Mouse (Mus musculus) hindbrain, embryonic 13.5 days (tissue): ENCODE measurements around the gene Olfr855. TPM values are rescaled to one million over a fixed set of nuclear protein-coding genes. Genes with fewer than 3 reads are reported as not detected.

Source experiments
- ATAC-seq: fragments of 200-750 bp; cut with Nextera tagmentation; 2 replicates; pipeline ENCODE4 v1.8.0; 2017; ENCODE audit warnings: moderate TSS enrichment; ENCODE audit not compliant: low FRiP score
- H3K27ac ChIP-seq: fragments of 300-500 bp; sonication (generic); 2 replicates; pipeline ENCODE4 v1.5.1; 2015; ENCODE audit warnings: inconsistent platforms, mild to moderate bottlenecking, moderate library complexity
- H3K27me3 ChIP-seq: fragments of 300-500 bp; sonication (generic); 2 replicates; pipeline ENCODE4 v1.6.1; 2015; ENCODE audit warnings: mild to moderate bottlenecking, inconsistent platforms
- H3K36me3 ChIP-seq: fragments of 300-500 bp; sonication (generic); 2 replicates; pipeline ENCODE4 v1.6.1; 2015; ENCODE audit warnings: mild to moderate bottlenecking, inconsistent platforms
- H3K4me1 ChIP-seq: fragments of 300-500 bp; sonication (generic); replicated peaks from 2 replicates; pipeline ENCODE4 v1.6.1; 2015; ENCODE audit warnings: inconsistent platforms
- H3K4me2 ChIP-seq: fragments of 300-500 bp; sonication (generic); 2 replicates; pipeline ENCODE4 v1.6.1; 2015; ENCODE audit warnings: inconsistent platforms, mild to moderate bottlenecking, moderate library complexity
- H3K4me3 ChIP-seq: fragments of 300-500 bp; sonication (generic); 2 replicates; pipeline ENCODE4 v1.5.1; 2015; ENCODE audit warnings: mild to moderate bottlenecking, inconsistent platforms
- H3K9ac ChIP-seq: fragments of 300-500 bp; sonication (generic); 2 replicates; pipeline ENCODE4 v1.6.1; 2015; ENCODE audit warnings: mild to moderate bottlenecking, inconsistent platforms
- H3K9me3 ChIP-seq: fragments of 300-500 bp; sonication (generic); 2 replicates; pipeline ENCODE4 v1.6.1; 2016; ENCODE audit warnings: inconsistent platforms
- WGBS: fragments of 180-500 bp; shearing (Covaris S2); methylation state at CpG from one replicate; pipeline ENCODE4 v1.1.7; 2015; 5-methylcytosine and 5-hydroxymethylcytosine counted together
- polyA plus RNA-seq: library from polyadenylated mRNA; unstranded; fragments of >200 nt; fragmentation: Nextera tagmentation; extraction: Ambion mirVana; gene quantifications from 2 replicates; pipeline ENCODE4 v1.2.1, GENCODE M21; 2015

Olfr855 gene
- not detected in 2 replicates for polyA plus RNA-seq

GRCm38 (mm10) chr9:19582317-19582716 lies at the start of gene Olfr855:
Gene Olfr855, plus strand, starts transcription at chr9:19582617.
- no peaks in the 10 kb centered on the region for H3K36me3 ChIP-seq
- no peak within 1 kb of the TSS for H3K9ac ChIP-seq
- ATAC-seq: no peak

GRCm38 (mm10) chr9:19540976-19541375 lies 41.4 kb upstream of the Olfr855 start, which contains the start of gene Olfr853:
Gene Olfr853, minus strand, starts transcription at chr9:19541076.
- ATAC-seq: no peak

More at GRCm38 (mm10) chr9:19582317-19582716, at the start of gene Olfr855:
- Histone ChIP-seq H3K9me3 (0 out of 2 replicates have a peak, but pooled peaks cover 2% of the 10 kb centered on the region), H3K27me3 (no peaks in the 10 kb centered on the region), H3K4me3 (no peak within 1 kb of the TSS), H3K4me1 (no peaks in the 10 kb centered on the region), H3K4me2 (no peak within 1 kb of the TSS), H3K27ac (no peak within 1 kb of the TSS)

GRCm38 (mm10) chr9:19567282-19567681 lies 15.1 kb upstream of the Olfr855 start, which contains the start of gene Olfr854:
Gene Olfr854, minus strand, starts transcription at chr9:19567382.
- Histone ChIP-seq H3K9me3 (0 out of 2 replicates have a peak, but pooled peaks cover 3% of the 10 kb centered on the region), H3K27me3 (no peaks in the 10 kb centered on the region), H3K27ac (no peak within 1 kb of the TSS), H3K4me1 (no peaks in the 10 kb centered on the region), H3K36me3 (no peaks in the 10 kb centered on the region), H3K4me2 (no peak within 1 kb of the TSS), H3K9ac (no peak within 1 kb of the TSS), H3K4me3 (no peak within 1 kb of the TSS)
- 67% methylated on average over 1 of the region's 1 CpGs for WGBS
- ATAC-seq: no peak

More at GRCm38 (mm10) chr9:19540976-19541375, 41.4 kb upstream of the Olfr855 start, which contains the start of gene Olfr853:
- Histone ChIP-seq H3K27me3 (no peaks in the 10 kb centered on the region), H3K4me3 (no peak within 1 kb of the TSS), H3K27ac (no peak within 1 kb of the TSS), H3K36me3 (no peaks in the 10 kb centered on the region), H3K4me1 (no peaks in the 10 kb centered on the region), H3K4me2 (no peak within 1 kb of the TSS), H3K9me3 (peaks cover 16% of the 10 kb centered on the region; the same call in 1 of the 2 replicates), H3K9ac (no peak within 1 kb of the TSS)
- WGBS: 77% methylated on average over 1 of the region's 1 CpGs

- H3K36me3 ChIP-seq: peaks cover 11% of the 10 kb centered on the region
- no peak overlapping the region for H3K9ac ChIP-seq
- no peak overlapping the region for H3K27ac ChIP-seq
- no peaks in the 10 kb centered on the region for H3K4me1 ChIP-seq
- no peaks in the 10 kb centered on the region for H3K27me3 ChIP-seq
- H3K4me3 ChIP-seq: no peak overlapping the region
- no peaks in the 10 kb centered on the region for H3K9me3 ChIP-seq
- H3K4me2 ChIP-seq: 0 out of 2 replicates have a peak overlapping the region, but pooled peaks have one; percentile 13
- ATAC-seq: peak; percentile 30; the same call in 1 of the 2 replicates
- 97% methylated on average over 3 of the region's 3 CpGs for WGBS
These were observed 38.9 kb downstream of the Olfr855 start for GRCm38 (mm10) chr9:19621297-19621696.

- 2% methylated on average over 35 of the region's 35 CpGs for WGBS
- ATAC-seq: peak; percentile 99
These were observed 39.7 kb downstream of the Olfr855 start, which contains the start of gene Zfp317 for GRCm38 (mm10) chr9:19621843-19622822. Gene Zfp317, plus strand, starts transcription at chr9:19622102.

GRCm38 (mm10) chr9:19629574-19629973 lies 47.2 kb downstream of the Olfr855 start:
- Histone ChIP-seq H3K9me3 (no peaks in the 10 kb centered on the region), H3K9ac (no peak overlapping the region), H3K4me1 (no peaks in the 10 kb centered on the region), H3K4me3 (no peak overlapping the region), H3K27me3 (no peaks in the 10 kb centered on the region), H3K4me2 (no peak overlapping the region), H3K27ac (no peak overlapping the region), H3K36me3 (peaks cover 36% of the 10 kb centered on the region)
- no peak for ATAC-seq

More at GRCm38 (mm10) chr9:19621843-19622822, 39.7 kb downstream of the Olfr855 start, which contains the start of gene Zfp317:
- Histone ChIP-seq H3K4me2 (peak within 1 kb of the TSS; percentile 46), H3K27me3 (no peaks in the 10 kb centered on the region), H3K9ac (peak within 1 kb of the TSS; percentile 68), H3K4me3 (peak within 1 kb of the TSS; percentile 54), H3K9me3 (no peaks in the 10 kb centered on the region), H3K4me1 (no peaks in the 10 kb centered on the region), H3K36me3 (peaks cover 16% of the 10 kb centered on the region), H3K27ac (peak within 1 kb of the TSS; percentile 77)

Other genes starting within 250 kb of the Olfr855 start
- not detected in 2 replicates for gene Olfr845, start 246.2 kb upstream of the Olfr855 start, polyA plus RNA-seq
- gene Olfr846, start 218.6 kb upstream of the Olfr855 start, polyA plus RNA-seq: not detected in 2 replicates
- gene Olfr847, start 203.9 kb upstream of the Olfr855 start, polyA plus RNA-seq: not detected in 2 replicates
- not detected in 2 replicates for gene Olfr849, start 142.4 kb upstream of the Olfr855 start, polyA plus RNA-seq
- not detected in 2 replicates for gene Olfr850, start 104.4 kb upstream of the Olfr855 start, polyA plus RNA-seq
- not detected in 2 replicates for gene Olfr851, start 89.3 kb upstream of the Olfr855 start, polyA plus RNA-seq
- not detected in 2 replicates for gene Olfr853, start 41.5 kb upstream of the Olfr855 start, polyA plus RNA-seq
- gene Olfr854, start 15.2 kb upstream of the Olfr855 start, polyA plus RNA-seq: not detected in 2 replicates
- 38.4 and 38.6 TPM in 2 replicates for gene Zfp317, start 39.5 kb downstream of the Olfr855 start, polyA plus RNA-seq
- not detected in 2 replicates for gene Olfr857, start 126.8 kb downstream of the Olfr855 start, polyA plus RNA-seq
- gene Olfr58, start 197.7 kb downstream of the Olfr855 start, polyA plus RNA-seq: not detected in 2 replicates
- gene Olfr859, start 222.3 kb downstream of the Olfr855 start, polyA plus RNA-seq: not detected in 2 replicates